7 mouse cellular contexts compared by ENCODE assay signal in the genomic region with DNA sequence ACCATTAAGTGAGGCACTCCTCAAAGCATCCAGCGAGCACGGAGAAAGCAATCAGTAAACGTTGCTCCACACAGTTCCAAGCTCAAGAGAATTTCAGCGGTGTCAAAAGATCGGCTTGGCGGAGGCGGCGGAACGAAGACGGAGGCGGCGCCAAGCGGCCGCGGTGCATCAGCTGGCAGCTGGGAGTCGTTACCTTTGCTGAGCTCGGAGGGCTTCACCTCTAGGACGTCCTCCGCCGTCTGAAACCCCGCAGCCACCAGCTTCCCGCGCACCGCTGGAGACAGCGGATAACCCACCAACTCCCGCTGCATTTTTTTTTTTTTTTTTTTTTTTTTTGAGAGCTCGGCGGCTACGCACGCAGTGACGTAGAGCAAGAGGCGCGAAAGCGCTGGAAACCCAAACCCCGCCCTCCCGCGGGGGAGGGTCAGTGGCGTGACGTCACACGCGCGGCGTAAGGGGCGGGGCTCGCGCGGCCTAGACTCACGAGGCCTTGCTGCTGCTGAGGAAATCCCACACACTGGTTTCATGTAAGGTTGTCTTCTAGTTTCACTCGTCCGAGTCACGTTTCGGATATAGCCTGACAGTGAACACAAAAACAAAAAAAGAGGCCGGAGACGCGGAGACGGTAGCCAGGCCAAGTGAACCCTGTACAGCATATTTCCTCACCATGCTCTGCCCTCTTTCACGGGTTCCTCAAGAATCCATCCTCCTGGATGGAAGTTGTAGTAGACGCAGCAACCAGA. TPM values are rescaled to one million over a fixed set of nuclear protein-coding genes. Genes with fewer than 3 reads are reported as not detected.
A peak's percentile ranks its signal among the peaks of the same experiment; 100 is the strongest.
DNase-seq lines count a peak whose midpoint lies in the region; ATAC-seq lines count a peak whose summit lies in the region.

No protein-coding gene starts in this region.

- no peaks in the 10 kb centered on the region for H3K27me3 ChIP-seq in embryonic facial prominence, embryonic 10.5 days (replicated peaks; ENCODE audit: low read depth, poor library complexity, severe bottlenecking)
- no peaks in the 10 kb centered on the region for H3K27me3 ChIP-seq in limb, embryonic 11.5 days (ENCODE audit: control insufficient read depth, insufficient read depth, low read length)
- no peaks in the 10 kb centered on the region for H3K27me3 ChIP-seq in midbrain, embryonic 14.5 days (ENCODE audit: control insufficient read depth, insufficient read depth, low read length)

- H3K27ac ChIP-seq in embryonic facial prominence, embryonic 10.5 days (replicated peaks) = peak overlapping the region; percentile 94
- peak overlapping the region; percentile 95 for H3K27ac ChIP-seq in limb, embryonic 11.5 days (replicated peaks; ENCODE audit: low read depth, low read length)
- peak overlapping the region; percentile 95 for H3K27ac ChIP-seq in midbrain, embryonic 14.5 days (replicated peaks; ENCODE audit: low read depth, low read length)

- peaks cover 28% of the 10 kb centered on the region for H3K36me3 ChIP-seq in embryonic facial prominence, embryonic 10.5 days (replicated peaks)
- H3K36me3 ChIP-seq in limb, embryonic 11.5 days (ENCODE audit: control insufficient read depth, insufficient read depth, low read length) = no peaks in the 10 kb centered on the region
- no peaks in the 10 kb centered on the region for H3K36me3 ChIP-seq in midbrain, embryonic 14.5 days (ENCODE audit: control insufficient read depth, insufficient read depth, low read length)

- H3K4me2 ChIP-seq in limb, embryonic 11.5 days (ENCODE audit: low read depth, severe bottlenecking) = peak overlapping the region; percentile 64
- peak overlapping the region; percentile 74 for H3K4me2 ChIP-seq in midbrain, embryonic 14.5 days (ENCODE audit: low read length)

- 2% methylated on average over 58 of the region's 58 CpGs for WGBS in embryonic facial prominence, embryonic 10.5 days
- 2% methylated on average over 58 of the region's 58 CpGs for WGBS in limb, embryonic 11.5 days
- WGBS in midbrain, embryonic 14.5 days = 2% methylated on average over 57 of the region's 58 CpGs

- DNase-seq in adrenal gland, postnatal 10 days = peak; percentile 99
- peak; percentile 97 for DNase-seq in embryonic facial prominence, embryonic 10.5 days (ENCODE audit: low spot score)
- DNase-seq in heart, adult 11 months = peak; percentile 99
- peak; percentile 97 for DNase-seq in kidney, adult 18-20 months
- peak; percentile 99 for DNase-seq in limb, embryonic 11.5 days (ENCODE audit: low spot score)
- peak; percentile 99 for DNase-seq in midbrain, embryonic 14.5 days
- peak; percentile 96 to 99 for DNase-seq in spleen, adult 18-20 months

- peaks cover 9% of the 10 kb centered on the region for H3K4me1 ChIP-seq in embryonic facial prominence, embryonic 10.5 days
- peaks cover 4% of the 10 kb centered on the region; the same call in 1 of the 2 replicates for H3K4me1 ChIP-seq in limb, embryonic 11.5 days (ENCODE audit: control insufficient read depth, insufficient read depth, low read length)
- H3K4me1 ChIP-seq in midbrain, embryonic 14.5 days (ENCODE audit: control insufficient read depth, insufficient read depth, low read length) = peaks cover 4% of the 10 kb centered on the region

- peak; percentile 85 for ATAC-seq in limb, embryonic 11.5 days (ENCODE audit: insufficient number of reproducible peaks, low FRiP score, low TSS enrichment, low read depth)
- ATAC-seq in midbrain, embryonic 14.5 days (ENCODE audit: low FRiP score, low TSS enrichment) = peak; percentile 95

- H3K9me3 ChIP-seq in embryonic facial prominence, embryonic 10.5 days = no peaks in the 10 kb centered on the region
- H3K9me3 ChIP-seq in limb, embryonic 11.5 days (ENCODE audit: control insufficient read depth, low read length) = no peaks in the 10 kb centered on the region
- H3K9me3 ChIP-seq in midbrain, embryonic 14.5 days (ENCODE audit: control insufficient read depth, low read length) = no peaks in the 10 kb centered on the region

- H3K4me3 ChIP-seq in embryonic facial prominence, embryonic 10.5 days = peak overlapping the region; percentile 72
- peak overlapping the region; percentile 57 for H3K4me3 ChIP-seq in limb, embryonic 11.5 days (ENCODE audit: low read depth, low read length)
- peak overlapping the region; percentile 59 for H3K4me3 ChIP-seq in midbrain, embryonic 14.5 days (replicated peaks; ENCODE audit: low read depth, low read length)

- H3K9ac ChIP-seq in limb, embryonic 11.5 days (ENCODE audit: low read length) = peak overlapping the region; percentile 72
- H3K9ac ChIP-seq in midbrain, embryonic 14.5 days (replicated peaks; ENCODE audit: low read length) = peak overlapping the region; percentile 75

RNA-seq across cellular contexts. Expression of gene Rad51c, which starts 0.5 kb away (rescaled TPM):
- total RNA-seq in adrenal gland, postnatal 10 days (2021) = 1 to 10 TPM; 3.2 to 3.3 TPM
- 11.5 and 11.9 TPM in 2 replicates for polyA plus RNA-seq in embryonic facial prominence, embryonic 10.5 days (2016; fragmentation: Nextera tagmentation; extraction: Ambion mirVana)
- polyA plus RNA-seq in limb, embryonic 11.5 days (2014; fragmentation: Nextera tagmentation; extraction: Ambion mirVana) = 14.3 and 14.5 TPM in 2 replicates
- polyA plus RNA-seq in midbrain, embryonic 14.5 days (2014; fragmentation: Nextera tagmentation; extraction: Ambion mirVana) = 3.3 and 5.6 TPM in 2 replicates

RNA-seq across cellular contexts. Expression of gene Tex14, which starts 0.6 kb away (rescaled TPM):
- total RNA-seq in adrenal gland, postnatal 10 days (2021) = under 1 TPM; 0.58 to 0.90 TPM
- 0.50 TPM in 1 of 2 replicates, not detected in the other for polyA plus RNA-seq in embryonic facial prominence, embryonic 10.5 days (2016; fragmentation: Nextera tagmentation; extraction: Ambion mirVana)
- polyA plus RNA-seq in limb, embryonic 11.5 days (2014; fragmentation: Nextera tagmentation; extraction: Ambion mirVana) = 0.13 and 0.60 TPM in 2 replicates
- 0.86 and 0.92 TPM in 2 replicates for polyA plus RNA-seq in midbrain, embryonic 14.5 days (2014; fragmentation: Nextera tagmentation; extraction: Ambion mirVana)

RNA-seq across cellular contexts. Expression of gene Ppm1e, which starts 45.5 kb away (rescaled TPM):
- total RNA-seq in adrenal gland, postnatal 10 days (2021) = 10 to 100 TPM in 1 of 2 experiments, 1 to 10 TPM in 1; 9.2 to 12.5 TPM
- polyA plus RNA-seq in embryonic facial prominence, embryonic 10.5 days (2016; fragmentation: Nextera tagmentation; extraction: Ambion mirVana) = 2.9 and 3.2 TPM in 2 replicates
- 2.6 and 2.9 TPM in 2 replicates for polyA plus RNA-seq in limb, embryonic 11.5 days (2014; fragmentation: Nextera tagmentation; extraction: Ambion mirVana)
- polyA plus RNA-seq in midbrain, embryonic 14.5 days (2014; fragmentation: Nextera tagmentation; extraction: Ambion mirVana) = 33.8 and 34.9 TPM in 2 replicates

Comparison
In these comparisons a context has a peak if more than half of its experiments do, and no peak if none do; other contexts are left out.
1. Peak in every context shown above with its lines: DNase-seq, ATAC-seq, H3K4me3 ChIP-seq and H3K27ac ChIP-seq.